Mouse (Mus musculus) large intestine, adult 2 months (tissue): Measurements from ENCODE around the gene Myh13. TPM values are rescaled to one million over a fixed set of nuclear protein-coding genes. Genes with fewer than 3 reads are reported as not detected.
A peak's percentile ranks its signal among the peaks of the same experiment; 100 is the strongest.

Source experiments
- DNase-seq: peaks from one replicate; pipeline ENCODE4 v3.0.0-alpha.2; 2012; ENCODE audit warnings: low read depth, low spot score
- WGBS: fragments of 180-500 bp; shearing (Covaris S2); methylation state at CpG from one replicate; pipeline ENCODE4 v1.1.7; 2018; 5-methylcytosine and 5-hydroxymethylcytosine counted together
- polyA plus RNA-seq: library from polyadenylated mRNA; depleted of rRNA; stranded (reverse); fragments of >200 nt; gene quantifications from 2 replicates; pipeline ENCODE4 v1.2.3, GENCODE M21; 2012; rRNA removed

Myh13 gene
- not detected in 2 replicates for polyA plus RNA-seq

- DNase-seq, result no peak
- 87% methylated on average over 7 of the region's 7 CpGs for WGBS
Measured at GRCm38 (mm10) chr11:67321358-67321757, at the start of gene Myh13. Gene Myh13 (plus strand): TSS chr11:67321658.

GRCm38 (mm10) chr11:67276601-67277174 is 44.8 kb upstream of the Myh13 start, which contains the start of gene Myh8:
Gene Myh8 (plus strand): TSS chr11:67277124.
- 77% methylated on average over 10 of the region's 10 CpGs for WGBS
- DNase-seq, result no peak

- WGBS, result 57% methylated on average over 1 of the region's 1 CpGs
- DNase-seq, result no peak
Measured at GRCm38 (mm10) chr11:67293440-67293839, 28.0 kb upstream of the Myh13 start.

DNA sequence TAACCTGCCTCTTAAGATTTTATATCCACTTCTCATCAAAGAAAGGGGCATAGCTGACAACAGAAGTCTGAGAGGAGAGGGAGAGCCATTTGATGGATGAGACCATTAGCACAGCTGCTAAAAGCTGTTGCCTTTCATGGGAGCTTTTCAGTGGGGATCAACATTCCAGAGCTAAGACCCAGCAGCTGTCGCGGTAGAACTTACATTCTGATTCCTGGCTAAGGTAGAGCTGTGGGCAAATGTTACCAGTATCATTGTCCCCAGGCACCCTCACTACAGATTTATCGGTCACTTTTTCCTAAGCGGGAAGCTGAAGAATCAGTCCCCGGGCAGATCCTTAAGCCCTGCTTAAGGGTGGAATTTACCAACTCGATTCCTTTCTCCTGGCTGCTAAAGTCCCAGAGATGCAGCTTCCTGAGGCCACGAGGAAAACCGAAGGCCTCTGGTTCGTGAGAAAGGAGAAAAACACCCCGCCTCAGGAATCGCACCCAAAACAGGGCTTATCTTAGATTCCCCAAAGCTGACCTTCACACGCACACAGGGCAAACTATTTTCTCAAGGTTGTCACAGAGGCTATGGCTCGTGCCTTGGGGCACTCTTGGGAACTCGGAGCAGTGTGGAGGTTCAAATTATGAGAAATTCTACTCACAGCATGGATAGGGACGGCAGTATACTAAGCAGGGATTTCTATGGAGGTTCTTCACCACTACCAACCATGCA is 7.6 kb upstream of the Myh13 start:
- no peak for DNase-seq
- 55% methylated on average over 15 of the region's 15 CpGs for WGBS

GRCm38 (mm10) chr11:67326536-67326935 is 5.1 kb downstream of the Myh13 start:
- 66% methylated on average over 2 of the region's 2 CpGs for WGBS
- DNase-seq, result no peak

GRCm38 (mm10) chr11:67344556-67344955 is 23.1 kb downstream of the Myh13 start:
- DNase-seq, result no peak
- WGBS, result 51% methylated on average over 3 of the region's 3 CpGs

DNA sequence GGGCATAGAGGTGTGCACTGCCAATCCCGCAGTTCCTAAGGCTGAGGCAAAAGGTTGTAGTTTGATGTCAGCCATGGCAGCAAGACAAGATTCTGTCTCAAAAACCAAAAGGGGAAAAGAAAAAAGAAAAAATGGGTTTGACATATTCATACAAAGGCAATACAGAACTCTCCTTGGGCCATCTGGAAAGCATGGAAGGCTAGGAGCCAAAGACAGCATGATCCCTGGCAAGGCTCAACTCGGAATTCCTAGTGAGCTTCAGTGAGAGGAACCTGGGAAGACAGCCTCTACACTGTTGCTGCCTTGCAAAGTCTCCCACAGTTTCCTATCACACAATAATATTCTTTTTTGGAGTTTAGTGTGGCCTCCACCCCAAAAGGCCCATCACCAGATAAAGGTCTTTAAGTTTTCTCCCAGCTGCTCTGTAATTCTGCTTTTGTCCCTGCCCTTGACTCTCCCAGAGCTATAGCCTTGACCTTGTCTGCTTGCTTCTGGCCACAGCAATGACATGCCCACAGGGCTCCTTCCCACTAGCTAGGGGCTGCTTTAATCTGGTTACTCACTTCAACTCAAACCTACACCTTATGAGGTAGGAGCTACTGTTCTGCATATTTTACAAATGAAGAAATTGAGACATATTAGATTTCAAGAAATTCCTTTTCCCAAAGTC is 23.9 kb downstream of the Myh13 start:
- WGBS, result 63% methylated on average over 2 of the region's 2 CpGs

DNA sequence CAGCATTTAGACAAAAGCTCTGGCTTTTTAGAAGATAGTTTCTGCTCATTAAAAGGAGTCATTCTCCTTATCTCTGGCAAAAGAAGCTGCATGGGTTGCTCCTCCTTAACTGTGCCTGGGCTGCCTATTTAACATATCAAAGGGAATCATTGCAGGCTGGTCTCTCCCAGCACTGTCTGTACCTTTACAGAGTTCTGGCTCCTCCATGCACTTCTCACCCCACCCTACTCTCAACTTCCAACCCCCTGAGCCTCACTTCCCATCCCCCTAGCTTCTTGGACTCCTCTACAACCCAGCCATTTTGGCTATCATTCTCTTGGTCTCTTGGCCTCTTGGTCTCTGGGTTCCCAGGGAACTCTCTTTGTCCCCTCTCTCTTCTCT is 24.4 kb downstream of the Myh13 start:
- DNase-seq, result no peak

More for the DNA sequence above, 23.9 kb downstream of the Myh13 start:
- no peak for DNase-seq

DNA sequence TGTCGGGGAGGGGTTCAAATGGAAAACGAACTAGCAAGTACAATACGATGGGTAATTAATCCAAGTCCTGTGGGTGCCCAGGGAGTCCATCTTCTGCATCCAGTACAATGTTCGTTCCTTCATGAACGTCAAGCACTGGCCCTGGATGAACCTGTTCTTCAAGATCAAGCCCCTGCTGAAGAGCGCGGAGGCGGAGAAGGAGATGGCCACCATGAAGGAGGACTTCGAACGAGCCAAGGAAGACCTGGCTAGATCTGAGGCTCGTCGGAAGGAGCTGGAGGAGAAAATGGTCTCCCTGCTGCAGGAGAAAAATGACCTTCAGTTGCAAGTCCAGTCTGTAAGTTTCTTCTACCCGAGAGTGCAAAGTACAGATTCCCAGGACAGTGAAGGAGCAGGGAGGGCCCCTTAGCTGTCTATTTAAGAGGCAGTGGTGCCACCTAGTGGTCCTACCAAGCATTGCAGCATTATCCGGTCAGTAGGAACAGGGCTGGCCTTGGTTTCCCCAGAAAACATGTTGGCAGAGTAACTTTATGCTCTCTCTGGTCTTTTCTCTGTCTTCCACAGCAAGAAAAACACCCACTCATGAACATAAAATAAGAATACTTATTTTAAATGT is 28.8 kb downstream of the Myh13 start:
- DNase-seq, result peak; percentile 21
- 38% methylated on average over 14 of the region's 14 CpGs for WGBS

DNA sequence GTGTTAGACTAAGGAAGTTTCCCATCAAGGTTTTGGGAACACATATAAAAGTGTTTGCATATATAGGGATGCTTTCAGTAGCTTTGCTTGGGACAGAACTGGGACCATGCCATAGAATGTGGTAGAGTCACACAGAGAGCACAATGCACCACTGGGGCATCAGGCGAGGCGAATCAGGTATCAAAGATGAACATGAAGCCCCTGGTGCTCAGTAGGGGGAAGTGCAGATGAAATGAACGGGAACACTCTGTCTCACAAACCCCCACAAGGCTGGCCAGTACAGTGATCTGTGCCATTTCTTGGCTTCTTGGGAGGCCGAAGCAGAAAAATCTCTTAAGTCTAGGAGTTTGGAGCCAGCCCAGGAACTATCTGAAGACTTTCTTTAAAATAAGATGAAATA is 31.6 kb downstream of the Myh13 start:
- WGBS, result 48% methylated on average over 4 of the region's 4 CpGs
- no peak for DNase-seq

DNA sequence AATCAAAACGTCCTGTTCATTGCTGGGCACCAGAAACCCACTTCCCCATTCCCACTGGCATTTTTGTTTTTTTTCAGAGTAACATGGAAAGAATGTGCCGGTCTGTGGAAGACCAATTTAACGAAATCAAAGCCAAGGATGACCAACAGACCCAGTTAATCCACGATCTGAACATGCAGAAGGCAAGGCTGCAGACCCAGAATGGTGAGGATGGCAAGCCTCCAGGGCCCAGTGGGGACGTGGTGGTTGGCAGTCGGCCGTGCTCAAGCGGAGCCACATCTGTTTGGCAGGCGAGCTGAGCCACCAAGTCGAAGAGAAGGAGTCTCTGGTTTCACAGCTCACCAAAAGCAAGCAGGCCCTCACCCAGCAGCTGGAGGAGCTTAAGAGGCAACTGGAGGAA is 36.6 kb downstream of the Myh13 start:
- no peak for DNase-seq
- 67% methylated on average over 10 of the region's 10 CpGs for WGBS

GRCm38 (mm10) chr11:67362236-67362635 is 40.8 kb downstream of the Myh13 start:
- 65% methylated on average over 3 of the region's 3 CpGs for WGBS
- no peak for DNase-seq

- DNase-seq, result no peak
Measured at GRCm38 (mm10) chr11:67364551-67364950, 43.1 kb downstream of the Myh13 start.

DNA sequence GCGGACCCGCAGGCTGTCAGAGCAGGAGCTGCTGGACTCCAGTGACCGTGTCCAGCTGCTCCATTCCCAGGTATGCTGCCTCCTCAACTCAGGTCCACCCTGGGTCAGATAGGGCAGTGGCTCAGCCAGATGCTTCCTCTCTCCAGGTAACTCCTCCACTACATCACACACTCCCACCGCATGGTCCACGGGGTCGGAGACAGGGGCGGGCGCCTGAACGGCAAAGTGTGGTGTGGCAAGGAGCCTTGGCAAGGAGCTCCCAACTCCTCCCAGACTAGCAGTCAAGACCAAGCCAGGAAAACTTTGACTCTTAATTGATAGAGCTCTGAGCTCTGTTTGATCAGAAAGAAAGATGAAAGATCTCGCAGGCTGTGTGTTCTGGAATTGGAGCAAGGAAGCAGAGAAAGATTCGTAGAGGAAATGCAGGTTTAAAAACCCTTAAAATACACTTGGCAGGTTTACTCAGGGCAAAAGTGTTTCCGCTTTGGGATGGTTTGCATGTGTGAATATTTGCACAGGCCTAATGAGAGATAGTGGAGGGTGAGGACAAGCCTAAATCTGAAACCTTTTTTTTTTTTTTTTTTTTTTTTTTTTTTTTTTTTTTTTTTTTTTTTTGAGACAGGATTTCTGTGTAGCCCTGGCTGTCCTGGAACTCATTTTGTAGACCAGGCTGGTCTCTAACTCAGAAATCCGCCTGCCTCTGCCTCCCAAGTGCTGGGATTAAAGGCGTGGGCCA is 43.7 kb downstream of the Myh13 start:
- WGBS, result 68% methylated on average over 14 of the region's 14 CpGs
- DNase-seq, result no peak

More at GRCm38 (mm10) chr11:67364551-67364950, 43.1 kb downstream of the Myh13 start:
- WGBS, result 83% methylated on average over 12 of the region's 12 CpGs

DNA sequence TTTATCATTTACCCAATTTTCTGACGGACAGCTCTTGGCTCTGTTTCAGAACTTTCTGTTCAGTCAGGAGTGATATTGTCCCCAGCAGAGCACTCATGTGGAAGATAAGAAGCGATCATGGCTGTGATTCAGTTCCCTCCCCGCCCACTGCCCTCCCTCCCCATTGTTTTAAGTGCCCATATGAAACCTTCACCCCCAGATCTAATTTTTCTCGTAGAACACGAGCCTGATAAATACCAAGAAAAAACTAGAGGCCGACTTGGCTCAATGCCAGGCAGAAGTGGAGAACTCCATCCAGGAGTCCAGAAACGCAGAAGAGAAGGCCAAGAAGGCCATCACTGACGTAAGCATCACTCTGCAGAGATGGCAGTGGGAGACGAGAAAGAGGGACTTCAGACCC is 45.5 kb downstream of the Myh13 start:
- DNase-seq, result no peak
- WGBS, result 51% methylated on average over 9 of the region's 9 CpGs

GRCm38 (mm10) chr11:67373333-67373732 is 51.9 kb downstream of the Myh13 start:
- no peak for DNase-seq
- WGBS, result 49% methylated on average over 2 of the region's 2 CpGs

DNA sequence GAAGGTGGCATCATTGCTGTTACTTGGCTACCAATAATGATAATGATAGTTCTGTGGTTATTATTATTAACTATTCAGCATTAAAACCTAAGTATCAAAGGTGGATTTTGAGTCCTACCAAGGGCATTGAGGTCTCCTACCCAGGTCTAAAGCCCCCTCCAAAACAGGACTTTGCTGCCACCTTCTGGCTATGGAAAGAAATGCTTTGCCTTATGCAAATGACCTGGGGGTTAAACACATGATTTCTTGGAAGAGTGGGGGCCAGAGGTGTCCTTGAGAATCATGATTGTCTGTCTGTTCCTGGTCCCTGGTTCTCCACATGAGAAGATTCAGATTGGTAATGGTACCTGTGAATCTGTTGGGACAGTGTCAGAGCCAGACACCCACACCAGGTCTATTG is 54.9 kb downstream of the Myh13 start:
- DNase-seq, result no peak

DNA sequence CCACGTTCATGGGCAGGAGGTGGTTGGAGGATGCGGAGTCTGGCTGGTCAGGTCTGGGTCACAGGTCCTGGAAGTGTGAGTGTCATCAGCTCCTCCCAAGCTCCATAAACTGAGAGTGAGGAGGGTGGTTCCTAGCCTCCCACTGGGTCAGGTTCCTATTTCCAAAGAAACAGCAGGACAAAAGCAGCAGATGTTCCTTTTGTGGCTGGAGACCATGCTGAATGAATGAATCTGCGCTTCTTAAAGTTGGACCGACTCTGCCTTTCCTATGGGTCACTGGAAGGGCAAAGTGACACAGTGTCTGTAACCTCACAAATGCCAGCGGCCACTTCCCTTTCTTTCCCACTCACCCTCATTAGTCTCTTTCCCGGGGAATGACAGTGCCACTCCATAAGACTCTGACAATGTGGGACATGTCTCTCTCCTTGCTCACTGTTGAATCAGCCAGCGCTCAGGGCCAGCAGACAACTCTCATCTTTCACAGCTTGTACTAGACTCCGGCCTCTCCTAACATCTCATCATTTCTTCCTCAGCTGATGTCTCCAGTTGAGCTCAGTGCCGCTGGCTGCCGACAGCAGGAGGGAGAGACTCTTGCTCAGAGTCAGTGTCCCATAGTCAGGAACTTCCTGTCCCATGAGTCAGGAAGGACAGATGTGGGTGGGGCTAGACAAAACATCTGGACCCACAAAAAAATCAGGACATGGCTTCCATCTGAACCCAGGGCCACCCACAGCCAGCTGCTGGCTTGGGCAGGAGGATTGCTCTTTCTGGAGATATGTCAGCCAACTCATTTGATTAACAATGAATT is 58.4 kb downstream of the Myh13 start:
- DNase-seq, result no peak
- 59% methylated on average over 10 of the region's 10 CpGs for WGBS

GRCm38 (mm10) chr11:67381833-67382232 is 60.4 kb downstream of the Myh13 start:
- WGBS, result 60% methylated on average over 4 of the region's 4 CpGs

More at GRCm38 (mm10) chr11:67381833-67382232, 60.4 kb downstream of the Myh13 start:
- no peak for DNase-seq
